15 mouse cellular contexts compared by ENCODE assay signal in the genomic region with DNA sequence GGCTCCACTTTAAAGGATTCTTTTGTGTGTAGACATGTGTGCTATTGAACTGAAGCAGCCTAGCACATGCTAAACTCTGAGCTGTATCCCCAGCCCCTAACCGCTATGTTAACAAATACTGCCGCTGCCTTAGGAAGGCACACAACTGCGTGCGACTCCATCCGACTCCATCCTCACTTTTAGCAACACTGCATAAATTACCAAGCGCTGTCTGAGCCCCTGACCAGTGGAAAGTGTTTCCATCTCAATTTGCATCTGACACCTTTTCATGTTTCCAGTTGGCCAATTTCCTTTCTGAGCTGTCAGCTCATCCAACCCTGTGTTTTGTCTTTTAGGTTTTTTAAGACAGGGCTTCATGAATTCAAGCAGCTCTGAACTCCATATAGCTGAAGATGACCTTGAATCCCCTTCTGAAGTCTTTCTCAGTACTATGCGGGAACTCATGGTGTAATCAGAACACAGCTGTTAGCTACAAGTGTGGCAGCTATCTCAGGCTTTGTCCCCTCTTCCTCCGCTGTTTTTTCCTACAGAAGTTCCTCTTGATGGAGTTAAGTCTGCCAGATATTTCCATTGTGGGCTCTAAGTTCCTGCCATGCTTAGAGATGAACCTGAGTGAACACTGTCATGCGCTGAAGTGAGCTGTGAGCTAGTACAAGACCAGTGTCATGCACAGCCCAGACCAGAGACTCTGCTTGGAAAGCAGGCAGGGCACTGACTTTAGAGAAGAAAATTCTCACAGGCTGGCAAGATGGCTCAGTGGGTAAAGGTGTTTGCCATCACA. TPM values are rescaled to one million over a fixed set of nuclear protein-coding genes. Genes with fewer than 3 reads are reported as not detected.
DNase-seq lines count a peak whose midpoint lies in the region; ATAC-seq and TF ChIP-seq lines count a peak whose summit lies in the region.
"Had no signal": no experiment of that assay in that cellular context is flagged by ENCODE, and none has a peak within 500 bp of the region (broad histone marks: within the 10 kb centered on the region; RNA-seq: fewer than 3 reads in every experiment).

No protein-coding gene starts in this region.

- H3K4me2 ChIP-seq in hindbrain, embryonic 13.5 days = no peak overlapping the region
- no peak overlapping the region for H3K4me2 ChIP-seq in hindbrain, postnatal 0 days (ENCODE audit: low read depth, low read length)
- H3K4me2 ChIP-seq in forebrain, embryonic 14.5 days (ENCODE audit: low read length) = no peak overlapping the region
- no peak overlapping the region for H3K4me2 ChIP-seq in intestine, embryonic 15.5 days (replicated peaks)
- H3K4me2 ChIP-seq: lung, embryonic 14.5 days; neural tube, embryonic 12.5 days had no signal

- no peak for TF ChIP-seq CTCF in hindbrain, postnatal 0 days (IDR thresholded peaks at IDR 0.05; ENCODE audit: low read depth)

- no peaks in the 10 kb centered on the region for H3K9me3 ChIP-seq in heart, embryonic 10.5 days
- no peaks in the 10 kb centered on the region for H3K9me3 ChIP-seq in hindbrain, embryonic 13.5 days
- no peaks in the 10 kb centered on the region for H3K9me3 ChIP-seq in hindbrain, postnatal 0 days (ENCODE audit: low read length)
- no peaks in the 10 kb centered on the region for H3K9me3 ChIP-seq in forebrain, embryonic 14.5 days (replicated peaks; ENCODE audit: control insufficient read depth, low read length)
- no peaks in the 10 kb centered on the region for H3K9me3 ChIP-seq in intestine, embryonic 15.5 days
- H3K9me3 ChIP-seq: neural tube, embryonic 12.5 days had no signal

- ATAC-seq in hindbrain, embryonic 13.5 days (ENCODE audit: low FRiP score) = no peak
- ATAC-seq in hindbrain, postnatal 0 days = no peak
- peak; percentile 68; the same call in 1 of the 2 replicates for ATAC-seq in forebrain, embryonic 14.5 days
- ATAC-seq in intestine, embryonic 15.5 days = no peak

- H3K9ac ChIP-seq in hindbrain, embryonic 13.5 days = no peak overlapping the region
- no peak overlapping the region for H3K9ac ChIP-seq in hindbrain, postnatal 0 days (replicated peaks; ENCODE audit: low read length)
- H3K9ac ChIP-seq in forebrain, embryonic 14.5 days (ENCODE audit: low read length) = no peak overlapping the region
- H3K9ac ChIP-seq in intestine, embryonic 15.5 days = no peak overlapping the region
- H3K9ac ChIP-seq: lung, embryonic 14.5 days; neural tube, embryonic 12.5 days had no signal

- no peak for DNase-seq in heart, embryonic 10.5 days (ENCODE audit: low spot score)
- DNase-seq in heart, postnatal 25 days (ENCODE audit: low spot score) = no peak
- DNase-seq in hindbrain, postnatal 0 days (ENCODE audit: low spot score) = no peak
- DNase-seq in CD4-positive, CD25-positive, alpha-beta regulatory T cell, adult 2 months (ENCODE audit: low read depth, low spot score) = peak; percentile 26
- peak; percentile 53 for DNase-seq in forebrain, embryonic 14.5 days (ENCODE audit: low spot score)
- no peak for DNase-seq in retina, embryonic 14.5 days (ENCODE audit: low spot score)
- DNase-seq: adrenal gland, postnatal 10 days; B cell, adult 2 months; cerebellum, adult 9-11 months; lung, embryonic 14.5 days; right cerebral cortex, postnatal 4 days; thymus, adult 18-20 months had no signal

- H3K27ac ChIP-seq in heart, embryonic 10.5 days = peak overlapping the region; percentile 56
- H3K27ac ChIP-seq in hindbrain, embryonic 13.5 days = 0 out of 2 replicates have a peak overlapping the region, but pooled peaks have one; percentile 19
- H3K27ac ChIP-seq in hindbrain, postnatal 0 days = no peak overlapping the region
- H3K27ac ChIP-seq in forebrain, embryonic 14.5 days (ENCODE audit: low read depth, low read length) = peak overlapping the region; percentile 59
- H3K27ac ChIP-seq in intestine, embryonic 15.5 days = no peak overlapping the region
- H3K27ac ChIP-seq: neural tube, embryonic 12.5 days had no signal

- H3K27me3 ChIP-seq in heart, embryonic 10.5 days (ENCODE audit: insufficient read depth, poor library complexity, severe bottlenecking) = no peaks in the 10 kb centered on the region
- H3K27me3 ChIP-seq in hindbrain, embryonic 13.5 days = no peaks in the 10 kb centered on the region
- no peaks in the 10 kb centered on the region for H3K27me3 ChIP-seq in hindbrain, postnatal 0 days (ENCODE audit: insufficient read depth, low read length)
- no peaks in the 10 kb centered on the region for H3K27me3 ChIP-seq in forebrain, embryonic 14.5 days (replicated peaks; ENCODE audit: control insufficient read depth, insufficient read depth, low read length)
- H3K27me3 ChIP-seq in intestine, embryonic 15.5 days (replicated peaks) = no peaks in the 10 kb centered on the region
- H3K27me3 ChIP-seq: neural tube, embryonic 12.5 days had no signal

- H3K36me3 ChIP-seq in heart, embryonic 10.5 days = peaks cover 16% of the 10 kb centered on the region
- H3K36me3 ChIP-seq in hindbrain, embryonic 13.5 days = 0 out of 2 replicates have a peak, but pooled peaks cover 2% of the 10 kb centered on the region
- no peaks in the 10 kb centered on the region for H3K36me3 ChIP-seq in hindbrain, postnatal 0 days (ENCODE audit: insufficient read depth, low read length)
- 0 out of 2 replicates have a peak, but pooled peaks cover 4% of the 10 kb centered on the region for H3K36me3 ChIP-seq in forebrain, embryonic 14.5 days (ENCODE audit: control insufficient read depth, insufficient read depth, low read length)
- H3K36me3 ChIP-seq in intestine, embryonic 15.5 days = no peaks in the 10 kb centered on the region
- H3K36me3 ChIP-seq: neural tube, embryonic 12.5 days had no signal

- H3K4me1 ChIP-seq in heart, embryonic 10.5 days = peaks cover 65% of the 10 kb centered on the region
- H3K4me1 ChIP-seq in hindbrain, embryonic 13.5 days (replicated peaks) = peaks cover 30% of the 10 kb centered on the region
- no peaks in the 10 kb centered on the region for H3K4me1 ChIP-seq in hindbrain, postnatal 0 days (ENCODE audit: insufficient read depth, low read length)
- peaks cover 9% of the 10 kb centered on the region for H3K4me1 ChIP-seq in forebrain, embryonic 14.5 days (ENCODE audit: control insufficient read depth, insufficient read depth, low read length)
- H3K4me1 ChIP-seq in intestine, embryonic 15.5 days (replicated peaks) = no peaks in the 10 kb centered on the region

- 54% methylated on average over 9 of the region's 9 CpGs for WGBS in heart, embryonic 10.5 days
- 60% methylated on average over 9 of the region's 9 CpGs for WGBS in hindbrain, embryonic 13.5 days
- 71% methylated on average over 9 of the region's 9 CpGs for WGBS in hindbrain, postnatal 0 days
- WGBS in forebrain, embryonic 14.5 days = 63% methylated on average over 9 of the region's 9 CpGs
- 68% methylated on average over 9 of the region's 9 CpGs for WGBS in intestine, embryonic 15.5 days

- H3K4me3 ChIP-seq in heart, embryonic 10.5 days = no peak overlapping the region
- no peak overlapping the region for H3K4me3 ChIP-seq in hindbrain, embryonic 13.5 days
- H3K4me3 ChIP-seq in hindbrain, postnatal 0 days (ENCODE audit: low read length) = no peak overlapping the region
- no peak overlapping the region for H3K4me3 ChIP-seq in forebrain, embryonic 14.5 days (ENCODE audit: low read depth, low read length)
- no peak overlapping the region for H3K4me3 ChIP-seq in intestine, embryonic 15.5 days (replicated peaks)
- H3K4me3 ChIP-seq: neural tube, embryonic 12.5 days had no signal

- intact Hi-C loops in heart, postnatal 25 days (cut with DNase I) = no loop called here

RNA-seq across cellular contexts. Expression of a gene that starts 11.9 kb away (rescaled TPM):
- 27.2 and 27.8 TPM in 2 replicates for polyA plus RNA-seq in heart, embryonic 10.5 days (2016; fragmentation: Nextera tagmentation; extraction: Ambion mirVana)
- total RNA-seq in heart, postnatal 25 days (2021) = 100 to 1,000 TPM; 175 to 181 TPM
- polyA plus RNA-seq in hindbrain, embryonic 13.5 days (2015; fragmentation: Nextera tagmentation; extraction: Ambion mirVana) = 23.1 and 23.6 TPM in 2 replicates
- 47.5 and 54.7 TPM in 2 replicates for total RNA-seq in hindbrain, postnatal 0 days (2014; rRNA removed)
- 27.9 and 28.4 TPM in 2 replicates for polyA plus RNA-seq in hindbrain, postnatal 0 days (2015; fragmentation: Nextera tagmentation; extraction: Ambion mirVana)
- polyA plus RNA-seq in forebrain, embryonic 14.5 days (2014; fragmentation: Nextera tagmentation; extraction: Ambion mirVana) = 32.1 and 33.8 TPM in 2 replicates
- 19.8 and 20.1 TPM in 2 replicates for polyA plus RNA-seq in intestine, embryonic 15.5 days (2015; fragmentation: Nextera tagmentation; extraction: Ambion mirVana)

RNA-seq across cellular contexts. Expression of a gene that starts 25.0 kb away (rescaled TPM):
- polyA plus RNA-seq in heart, embryonic 10.5 days (2016; fragmentation: Nextera tagmentation; extraction: Ambion mirVana) = 463 and 580 TPM in 2 replicates
- total RNA-seq in heart, postnatal 25 days (2021) = 100 to 1,000 TPM; 521 to 551 TPM
- polyA plus RNA-seq in hindbrain, embryonic 13.5 days (2015; fragmentation: Nextera tagmentation; extraction: Ambion mirVana) = 427 and 429 TPM in 2 replicates
- total RNA-seq in hindbrain, postnatal 0 days (2014; rRNA removed) = 343 and 354 TPM in 2 replicates
- polyA plus RNA-seq in hindbrain, postnatal 0 days (2015; fragmentation: Nextera tagmentation; extraction: Ambion mirVana) = 359 and 380 TPM in 2 replicates
- 455 and 505 TPM in 2 replicates for polyA plus RNA-seq in forebrain, embryonic 14.5 days (2014; fragmentation: Nextera tagmentation; extraction: Ambion mirVana)
- 589 and 659 TPM in 2 replicates for polyA plus RNA-seq in intestine, embryonic 15.5 days (2015; fragmentation: Nextera tagmentation; extraction: Ambion mirVana)

RNA-seq across cellular contexts. Expression of a gene that starts 40.8 kb away (rescaled TPM):
- 3.9 and 4.8 TPM in 2 replicates for polyA plus RNA-seq in heart, embryonic 10.5 days (2016; fragmentation: Nextera tagmentation; extraction: Ambion mirVana)
- 10 to 100 TPM; 19.3 to 23.0 TPM for total RNA-seq in heart, postnatal 25 days (2021)
- polyA plus RNA-seq in hindbrain, embryonic 13.5 days (2015; fragmentation: Nextera tagmentation; extraction: Ambion mirVana) = 15.0 and 17.2 TPM in 2 replicates
- total RNA-seq in hindbrain, postnatal 0 days (2014; rRNA removed) = 103 and 107 TPM in 2 replicates
- polyA plus RNA-seq in hindbrain, postnatal 0 days (2015; fragmentation: Nextera tagmentation; extraction: Ambion mirVana) = 15.1 and 15.9 TPM in 2 replicates
- polyA plus RNA-seq in forebrain, embryonic 14.5 days (2014; fragmentation: Nextera tagmentation; extraction: Ambion mirVana) = 15.8 and 22.0 TPM in 2 replicates
- 3.9 and 4.2 TPM in 2 replicates for polyA plus RNA-seq in intestine, embryonic 15.5 days (2015; fragmentation: Nextera tagmentation; extraction: Ambion mirVana)

Comparison
In these comparisons a context has a peak if more than half of its experiments do, and no peak if none do; other contexts are left out.
1. H3K27ac ChIP-seq: peak in heart, embryonic 10.5 days (single experiment), hindbrain, embryonic 13.5 days (single experiment) and forebrain, embryonic 14.5 days (single experiment); none in hindbrain, postnatal 0 days (single experiment) and intestine, embryonic 15.5 days (single experiment).
2. DNase-seq: peak in CD4-positive, CD25-positive, alpha-beta regulatory T cell, adult 2 months (single experiment) and forebrain, embryonic 14.5 days (single experiment); none in heart, embryonic 10.5 days (single experiment), heart, postnatal 25 days (single experiment), hindbrain, postnatal 0 days (single experiment) and retina, embryonic 14.5 days (single experiment).